Mouse (Mus musculus): Measurements from ENCODE around the gene Ppp2r5c. TPM values are rescaled to one million over a fixed set of nuclear protein-coding genes. Genes with fewer than 3 reads are reported as not detected.

Ppp2r5c gene
- total RNA-seq, 1 experiment from 2014 or later: 107 TPM

GRCm38 (mm10) chr12:110438367-110438973 lies 8.4 kb upstream of the Ppp2r5c start:
- no peak for DNase-seq

GRCm38 (mm10) chr12:110442238-110442637 lies 4.7 kb upstream of the Ppp2r5c start:
- no peak for DNase-seq

GRCm38 (mm10) chr12:110444530-110444929 lies 2.4 kb upstream of the Ppp2r5c start:
- no peak for DNase-seq

GRCm38 (mm10) chr12:110445775-110446174 lies 1.1 kb upstream of the Ppp2r5c start:
- DNase-seq: no peak

- DNase-seq: peak; percentile 78
These were observed 386 bp downstream of the Ppp2r5c start for GRCm38 (mm10) chr12:110447306-110447705.

GRCm38 (mm10) chr12:110448767-110449166 lies 1.8 kb downstream of the Ppp2r5c start:
- no peak for DNase-seq

- DNase-seq: peak; percentile 88
These were observed 7.3 kb downstream of the Ppp2r5c start for GRCm38 (mm10) chr12:110454223-110454622.

- DNase-seq: no peak
These were observed 9.1 kb downstream of the Ppp2r5c start for GRCm38 (mm10) chr12:110456024-110456423.

- DNase-seq: no peak
These were observed 11.7 kb downstream of the Ppp2r5c start for GRCm38 (mm10) chr12:110458667-110459066.

- peak; percentile 87 for DNase-seq
These were observed 13.7 kb downstream of the Ppp2r5c start for GRCm38 (mm10) chr12:110460418-110461300.

- no peak for DNase-seq
These were observed 16.8 kb downstream of the Ppp2r5c start for GRCm38 (mm10) chr12:110463711-110464110.

GRCm38 (mm10) chr12:110471426-110471825 lies 24.5 kb downstream of the Ppp2r5c start:
- DNase-seq: no peak

GRCm38 (mm10) chr12:110472247-110472646 lies 25.3 kb downstream of the Ppp2r5c start:
- DNase-seq: no peak

- DNase-seq: peak; percentile 19
These were observed 27.6 kb downstream of the Ppp2r5c start for GRCm38 (mm10) chr12:110474497-110474896.

GRCm38 (mm10) chr12:110476561-110476960 lies 29.6 kb downstream of the Ppp2r5c start:
- no peak for DNase-seq

GRCm38 (mm10) chr12:110477906-110478305 lies 31.0 kb downstream of the Ppp2r5c start:
- DNase-seq: no peak

- peak; percentile 70 for DNase-seq
These were observed 31.7 kb downstream of the Ppp2r5c start for GRCm38 (mm10) chr12:110478601-110479008.

- peak; percentile 25 for DNase-seq
These were observed 32.3 kb downstream of the Ppp2r5c start for GRCm38 (mm10) chr12:110479268-110479667.

GRCm38 (mm10) chr12:110480701-110481100 lies 33.8 kb downstream of the Ppp2r5c start:
- no peak for DNase-seq

- no peak for DNase-seq
These were observed 36.8 kb downstream of the Ppp2r5c start for GRCm38 (mm10) chr12:110483761-110484160.

GRCm38 (mm10) chr12:110484824-110485584 lies 38.1 kb downstream of the Ppp2r5c start:
- DNase-seq: no peak

GRCm38 (mm10) chr12:110485585-110486331 lies 38.8 kb downstream of the Ppp2r5c start:
- DNase-seq: peak; percentile 92
